Mouse (Mus musculus) spleen, adult 2 months (tissue): ENCODE measurements around the gene Grb14.

Source experiments
- CTCF ChIP-seq: fragments of 200-500 bp; IDR thresholded peaks from 2 replicates; pipeline ENCODE4 v1.5.1; 2011; ENCODE audit warnings: mild to moderate bottlenecking, inconsistent platforms; ENCODE audit not compliant: insufficient read depth, insufficient read length, insufficient replicate concordance; ENCODE audit errors: extremely low read depth
- POLR2A ChIP-seq: fragments of 200-500 bp; IDR thresholded peaks from 2 replicates; pipeline ENCODE4 v1.6.1; 2011; ENCODE audit warnings: low read depth, low read length, inconsistent platforms

- TF ChIP-seq POLR2A (no peak), CTCF (no peak)
These were observed 47.4 kb upstream of the Grb14 start for GRCm38 (mm10) chr2:65072205-65072604.
